Comparison of ENCODE assay signal across 23 mouse cellular contexts in the genomic region with DNA sequence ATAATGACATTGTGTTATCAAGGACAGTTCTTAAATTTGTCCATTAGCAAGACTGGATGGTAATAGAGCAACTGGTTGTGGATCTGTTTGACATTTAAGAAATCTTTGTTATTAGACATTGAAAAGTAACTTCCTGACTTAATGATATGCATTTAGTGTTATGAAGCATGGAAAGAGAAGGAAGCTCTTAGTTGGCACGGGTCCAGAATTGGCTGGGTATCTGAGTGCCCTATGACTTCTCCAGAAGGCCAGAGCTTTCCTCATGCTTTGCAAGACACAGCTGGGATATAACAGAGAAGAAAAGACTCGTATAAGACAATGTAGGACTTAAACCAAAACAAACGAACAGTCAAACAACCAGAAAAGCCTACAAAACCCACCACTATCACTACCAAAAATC.
A peak's percentile ranks its signal among the peaks of the same experiment; 100 is the strongest.
DNase-seq lines count a peak whose midpoint lies in the region; ATAC-seq lines count a peak whose summit lies in the region.
"Had no signal": no experiment of that assay in that cellular context is flagged by ENCODE, and none has a peak within 500 bp of the region (broad histone marks: within the 10 kb centered on the region; RNA-seq: fewer than 3 reads in every experiment).

No protein-coding gene starts in this region.

- H3K4me1 ChIP-seq in lung, embryonic 16.5 days (replicated peaks; ENCODE audit: control insufficient read depth, insufficient read depth, low read length) = no peaks in the 10 kb centered on the region
- H3K4me1 ChIP-seq: forebrain, embryonic 13.5 days; heart, embryonic 15.5 days; limb, embryonic 15.5 days; midbrain, embryonic 15.5 days; neural tube, embryonic 12.5 days had no signal

- H3K27me3 ChIP-seq in lung, embryonic 16.5 days (ENCODE audit: control insufficient read depth, insufficient read depth, low read depth, low read length) = no peaks in the 10 kb centered on the region
- H3K27me3 ChIP-seq: forebrain, embryonic 13.5 days; heart, embryonic 15.5 days; limb, embryonic 15.5 days; midbrain, embryonic 15.5 days; neural tube, embryonic 12.5 days had no signal

- H3K27ac ChIP-seq in lung, embryonic 16.5 days (ENCODE audit: low read length) = no peak overlapping the region
- H3K27ac ChIP-seq: forebrain, embryonic 13.5 days; gastrocnemius, adult 2 months; heart, embryonic 15.5 days; hindbrain, embryonic 14.5 days; limb, embryonic 15.5 days; midbrain, embryonic 15.5 days; neural tube, embryonic 12.5 days had no signal

- H3K4me3 ChIP-seq in lung, embryonic 16.5 days (ENCODE audit: low read length) = no peak overlapping the region
- H3K4me3 ChIP-seq: forebrain, embryonic 13.5 days; gastrocnemius, adult 2 months; heart, embryonic 15.5 days; limb, embryonic 15.5 days; midbrain, embryonic 15.5 days; neural tube, embryonic 12.5 days had no signal

- no peaks in the 10 kb centered on the region for H3K36me3 ChIP-seq in lung, embryonic 16.5 days (ENCODE audit: control insufficient read depth, insufficient read depth, low read length)
- H3K36me3 ChIP-seq: heart, embryonic 15.5 days; limb, embryonic 15.5 days; midbrain, embryonic 15.5 days; neural tube, embryonic 12.5 days had no signal

- H3K9ac ChIP-seq in lung, embryonic 16.5 days (ENCODE audit: low read length) = no peak overlapping the region
- H3K9ac ChIP-seq: forebrain, embryonic 13.5 days; heart, embryonic 15.5 days; hindbrain, embryonic 14.5 days; limb, embryonic 15.5 days; midbrain, embryonic 15.5 days; neural tube, embryonic 12.5 days had no signal

- no peaks in the 10 kb centered on the region for H3K9me3 ChIP-seq in lung, embryonic 16.5 days (ENCODE audit: control insufficient read depth, low read length)
- H3K9me3 ChIP-seq: forebrain, embryonic 13.5 days; heart, embryonic 15.5 days; limb, embryonic 15.5 days; midbrain, embryonic 15.5 days; neural tube, embryonic 12.5 days had no signal

- WGBS in lung, embryonic 16.5 days = 30% methylated on average over 3 of the region's 3 CpGs

- peak; percentile 65 for ATAC-seq in lung, embryonic 16.5 days (ENCODE audit: low read depth)
- ATAC-seq in cerebellum, adult (ENCODE audit: insufficient number of reproducible peaks, low FRiP score, low TSS enrichment) = no peak
- ATAC-seq: forebrain, embryonic 13.5 days; inflammation-experienced regulatory T-cells, adult 6 months; midbrain, embryonic 15.5 days had no signal

- no peak overlapping the region for H3K4me2 ChIP-seq in lung, embryonic 16.5 days (ENCODE audit: low read depth, low read length)
- H3K4me2 ChIP-seq: forebrain, embryonic 13.5 days; heart, embryonic 15.5 days; hindbrain, embryonic 14.5 days; limb, embryonic 15.5 days; midbrain, embryonic 15.5 days; neural tube, embryonic 12.5 days had no signal

- peak; percentile 52 for DNase-seq in kidney, postnatal 10 days
- no peak for DNase-seq in kidney, adult 11 months
- DNase-seq in lung, postnatal 36 days = no peak
- peak; percentile 10 for DNase-seq in adrenal gland, postnatal 14 days
- peak; percentile 2 for DNase-seq in lung, postnatal 14 days
- DNase-seq: cerebellum, adult 8-10 months; gastrocnemius, adult 2 months; heart, postnatal 36 days; kidney, adult 8-10 months; left cerebral cortex, postnatal 4 days; retina, postnatal 1 day; right cerebral cortex, postnatal 25 days; spleen, adult 18-20 months; thymus, postnatal 14 days had no signal

Comparison
In these comparisons a context has a peak if more than half of its experiments do, and no peak if none do; other contexts are left out.
1. DNase-seq: peak in kidney, postnatal 10 days (single experiment), adrenal gland, postnatal 14 days (single experiment) and lung, postnatal 14 days (single experiment); none in kidney, adult 11 months (single experiment) and lung, postnatal 36 days (single experiment).